Mouse (Mus musculus) olfactory bulb, adult 2 months (tissue): ENCODE results near the gene Pop5. TPM values are rescaled to one million over a fixed set of nuclear protein-coding genes. Genes with fewer than 3 reads are reported as not detected.

Experiments used
- H3K27ac ChIP-seq: fragments of 200-500 bp; 2 replicates; pipeline ENCODE4 v1.5.1; 2012; ENCODE audit warnings: low read depth, low read length; ENCODE audit not compliant: insufficient read depth
- H3K4me1 ChIP-seq: fragments of 200-500 bp; 2 replicates; pipeline ENCODE4 v1.6.1; 2012; ENCODE audit warnings: low read length; ENCODE audit not compliant: control insufficient read depth, insufficient read depth
- H3K4me3 ChIP-seq: fragments of 200-500 bp; 2 replicates; pipeline ENCODE4 v1.5.1; 2012; ENCODE audit warnings: mild to moderate bottlenecking, low read depth, low read length, moderate library complexity; ENCODE audit not compliant: insufficient read depth
- CTCF ChIP-seq: fragments of 200-500 bp; IDR thresholded peaks from 2 replicates; pipeline ENCODE4 v1.5.1; 2012; ENCODE audit warnings: low read depth, mild to moderate bottlenecking, low read length, moderate library complexity; ENCODE audit not compliant: insufficient read depth
- POLR2A ChIP-seq: fragments of 200-500 bp; IDR thresholded peaks from 2 replicates; pipeline ENCODE4 v1.6.1; 2012; ENCODE audit warnings: mild to moderate bottlenecking, low read depth, low read length, moderate library complexity; ENCODE audit not compliant: insufficient read depth
- WGBS: fragments of 180-500 bp; shearing (Covaris S2); methylation state at CpG from one replicate; pipeline ENCODE4 v1.1.7; 2018; 5-methylcytosine and 5-hydroxymethylcytosine counted together
- polyA plus RNA-seq: library from polyadenylated mRNA; stranded (reverse); fragments of >200 nt; gene quantifications from 2 replicates; pipeline ENCODE4 v1.2.4, GENCODE M21; 2012; ENCODE audit warnings: low replicate concordance; ENCODE audit not compliant: missing spikeins, insufficient read depth, insufficient read length

Gene Pop5
- polyA plus RNA-seq, 1 experiment = not detected

DNA sequence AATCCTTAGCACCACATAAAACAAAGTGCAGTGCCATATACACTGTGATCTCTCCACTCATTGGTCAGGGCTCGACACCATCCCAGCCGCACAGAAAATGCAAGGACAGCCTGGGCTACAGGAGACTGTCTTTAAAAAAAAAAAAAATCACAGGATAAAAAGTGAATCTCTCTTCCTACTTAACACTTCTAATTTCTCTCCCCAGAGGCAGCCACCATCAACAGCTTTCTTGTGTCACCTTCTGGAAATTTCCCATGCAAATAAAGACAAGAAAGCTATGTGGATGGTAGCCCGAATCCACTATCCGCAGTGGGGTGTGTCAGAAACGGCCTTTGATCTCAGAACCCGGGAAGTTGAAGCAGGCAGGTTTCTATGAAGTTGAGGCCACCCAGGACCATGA, 3.1 kb upstream of the Pop5 start:
- no peak for TF ChIP-seq CTCF
- TF ChIP-seq POLR2A = no peak
- no peak overlapping the region for H3K27ac ChIP-seq
- no peak overlapping the region for H3K4me3 ChIP-seq
- peaks cover 22% of the 10 kb centered on the region for H3K4me1 ChIP-seq
- WGBS = 80% methylated on average over 6 of the region's 6 CpGs

GRCm38 (mm10) chr5:115233031-115233780, 2.4 kb upstream of the Pop5 start:
- Histone ChIP-seq H3K4me1 (peaks cover 22% of the 10 kb centered on the region), H3K27ac (no peak overlapping the region), H3K4me3 (no peak overlapping the region)
- WGBS = 92% methylated on average over 14 of the region's 14 CpGs
- TF ChIP-seq POLR2A (no peak), CTCF (no peak)

DNA sequence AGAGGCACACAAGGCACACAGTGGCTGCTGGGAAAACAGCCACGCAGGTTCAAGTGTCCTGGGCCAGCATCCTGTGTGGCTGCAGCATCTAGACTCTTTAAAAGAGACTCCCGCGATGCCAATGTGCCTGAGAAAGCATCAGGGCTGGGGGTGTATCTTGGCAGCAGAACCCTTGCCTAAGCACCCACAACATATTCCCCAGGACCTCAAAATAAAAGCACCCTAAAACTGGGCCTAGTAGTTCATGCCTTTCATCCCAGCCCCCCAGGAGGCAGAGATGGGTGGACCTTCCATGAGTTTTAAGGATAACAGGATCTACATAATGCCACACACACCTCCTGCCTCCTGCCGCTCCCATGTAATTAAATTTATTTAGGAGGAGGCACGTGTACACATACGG, 1.1 kb upstream of the Pop5 start:
- Histone ChIP-seq H3K4me3 (no peak overlapping the region), H3K4me1 (peaks cover 25% of the 10 kb centered on the region), H3K27ac (no peak overlapping the region)
- no peak for TF ChIP-seq POLR2A
- TF ChIP-seq CTCF = no peak
- WGBS = 54% methylated on average over 6 of the region's 6 CpGs

- peaks cover 26% of the 10 kb centered on the region for H3K4me1 ChIP-seq
- peak overlapping the region; percentile 48 for H3K4me3 ChIP-seq
- WGBS = under 1% methylated on average over 45 of the region's 45 CpGs
- TF ChIP-seq CTCF = no peak
- TF ChIP-seq POLR2A = peak; percentile 44; the same call in 1 of the 2 replicates
- peak overlapping the region; percentile 57 for H3K27ac ChIP-seq
Observed at GRCm38 (mm10) chr5:115235323-115235771, 289 bp upstream of the Pop5 start.

DNA sequence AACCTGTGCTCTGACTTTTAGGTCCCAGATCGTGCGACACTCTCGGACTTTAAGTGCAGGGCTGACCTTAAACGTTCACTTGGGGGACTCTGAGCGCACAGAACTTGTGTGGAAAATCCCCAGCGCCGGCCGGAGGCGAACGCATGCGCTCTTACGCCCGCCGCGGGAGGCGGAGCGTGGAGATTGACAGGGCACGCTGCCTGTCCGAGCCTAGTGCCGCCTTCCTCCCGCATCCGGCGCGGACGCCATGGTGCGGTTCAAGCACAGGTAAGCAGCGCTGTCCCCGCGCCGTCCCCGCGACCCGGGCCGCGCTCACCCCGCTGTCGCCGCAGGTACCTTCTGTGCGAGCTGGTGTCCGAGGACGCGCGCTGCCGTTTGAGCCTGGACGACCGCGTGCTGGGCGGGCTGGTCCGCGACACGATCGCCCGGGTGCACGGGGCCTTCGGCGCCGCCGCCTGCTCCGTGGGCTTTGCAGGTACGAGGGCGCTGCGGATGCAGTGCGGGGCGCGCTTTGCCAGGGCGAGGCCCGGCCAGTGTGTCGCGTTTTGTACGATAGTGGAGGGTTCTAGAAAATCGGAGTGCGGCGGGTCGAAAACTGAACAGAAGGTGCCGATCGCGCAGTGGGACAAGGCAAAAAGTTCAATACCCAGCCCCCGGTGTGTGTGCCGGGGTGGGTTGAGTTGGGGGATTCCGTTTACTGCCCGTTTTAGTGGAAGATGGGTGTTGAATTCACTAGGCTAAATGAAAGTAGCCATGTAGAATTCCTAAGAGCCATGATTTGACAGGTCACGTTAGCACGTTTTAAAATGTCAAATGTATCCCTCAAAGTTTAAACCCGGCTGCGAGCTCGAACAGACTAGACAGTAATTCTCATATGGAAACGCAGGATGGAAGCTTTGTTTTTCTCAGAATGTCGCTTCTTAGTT, 2.4 kb downstream of the Pop5 start:
- H3K4me1 ChIP-seq = peaks cover 15% of the 10 kb centered on the region
- peak overlapping the region; percentile 30; the same call in 1 of the 2 replicates for H3K27ac ChIP-seq
- under 1% methylated on average over 88 of the region's 88 CpGs for WGBS
- H3K4me3 ChIP-seq = peak overlapping the region; percentile 95
- TF ChIP-seq POLR2A (peak; percentile 65; the same call in 1 of the 2 replicates), CTCF (no peak)

DNA sequence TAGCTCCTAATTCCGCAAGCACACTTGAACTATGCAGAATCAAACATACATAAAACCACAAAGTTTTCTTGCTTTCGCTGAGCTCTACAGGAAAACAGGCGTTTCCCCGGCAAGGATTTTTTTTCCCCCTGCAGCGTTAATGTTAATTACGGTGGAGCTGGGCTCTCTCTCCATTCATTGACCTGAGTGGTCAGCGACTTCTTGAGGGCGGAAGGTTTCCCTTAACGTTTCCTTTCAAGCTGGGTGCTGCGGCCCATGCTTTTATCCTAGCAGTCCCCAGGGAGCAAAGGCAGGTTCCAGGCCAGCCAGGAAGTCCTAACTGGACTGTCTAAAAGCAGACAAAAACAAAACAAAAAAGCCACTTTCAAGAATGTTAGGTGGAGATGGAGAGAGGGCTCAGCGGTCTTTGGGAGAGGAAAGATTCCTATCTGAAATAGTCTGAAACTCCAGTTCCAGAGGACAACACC, 3.1 kb downstream of the Pop5 start:
- TF ChIP-seq POLR2A = no peak
- TF ChIP-seq CTCF = no peak
- whole genome bisulfite sequencing = 7% methylated on average over 11 of the region's 11 CpGs
- Histone ChIP-seq H3K27ac (no peak overlapping the region), H3K4me3 (peak overlapping the region; percentile 18), H3K4me1 (peaks cover 15% of the 10 kb centered on the region)

GRCm38 (mm10) chr5:115240191-115240590, 4.6 kb downstream of the Pop5 start:
- no peak overlapping the region for H3K4me3 ChIP-seq
- no peak for TF ChIP-seq CTCF
- no peak for TF ChIP-seq POLR2A
- WGBS = 57% methylated on average over 11 of the region's 11 CpGs
- peaks cover 13% of the 10 kb centered on the region for H3K4me1 ChIP-seq
- no peak overlapping the region for H3K27ac ChIP-seq

- WGBS = 50% methylated on average over 1 of the region's 1 CpGs
- no peak overlapping the region for H3K4me3 ChIP-seq
- TF ChIP-seq CTCF (no peak), POLR2A (no peak)
- peaks cover 9% of the 10 kb centered on the region for H3K4me1 ChIP-seq
- H3K27ac ChIP-seq = no peak overlapping the region
Observed at GRCm38 (mm10) chr5:115255472-115255871, 19.8 kb downstream of the Pop5 start.
